Mouse (Mus musculus) midbrain, postnatal 0 days (tissue): ENCODE results near the gene Ahnak2. TPM values are rescaled to one million over a fixed set of nuclear protein-coding genes. Genes with fewer than 3 reads are reported as not detected.

ENCODE experiments used
- ATAC-seq: fragments of 200-750 bp; cut with Nextera tagmentation; 2 replicates; pipeline ENCODE4 v1.8.0; 2017; ENCODE audit warnings: moderate number of reproducible peaks, mild to moderate bottlenecking, moderate TSS enrichment, moderate library complexity; ENCODE audit not compliant: low FRiP score
- DNase-seq: peaks from one replicate; pipeline ENCODE4 v3.0.0-alpha.2; 2015; ENCODE audit warnings: low spot score
- H3K27ac ChIP-seq: fragments of 300-500 bp; sonication (generic); 2 replicates; pipeline ENCODE4 v1.5.1; 2014; ENCODE audit warnings: low read depth, mild to moderate bottlenecking, low read length, mixed read lengths
- H3K27me3 ChIP-seq: fragments of 300-500 bp; sonication (generic); 2 replicates; pipeline ENCODE4 v1.6.1; 2014; ENCODE audit warnings: low read length, control low read depth, mixed read lengths; ENCODE audit not compliant: insufficient read depth
- H3K36me3 ChIP-seq: fragments of 300-500 bp; sonication (generic); 2 replicates; pipeline ENCODE4 v1.6.1; 2014; ENCODE audit warnings: low read length, control low read depth, mixed read lengths; ENCODE audit not compliant: insufficient read depth
- H3K4me1 ChIP-seq: fragments of 300-500 bp; sonication (generic); 2 replicates; pipeline ENCODE4 v1.6.1; 2014; ENCODE audit warnings: mild to moderate bottlenecking, control low read depth, antibody characterized with exemption, low read length, mixed read lengths; ENCODE audit not compliant: insufficient read depth
- H3K4me2 ChIP-seq: fragments of 300-500 bp; sonication (generic); 2 replicates; pipeline ENCODE4 v1.6.1; 2014; ENCODE audit warnings: low read depth, mild to moderate bottlenecking, low read length, mixed read lengths; ENCODE audit not compliant: poor library complexity, severe bottlenecking
- H3K4me3 ChIP-seq: fragments of 300-500 bp; sonication (generic); 2 replicates; pipeline ENCODE4 v1.5.1; 2014; ENCODE audit warnings: low read depth, mild to moderate bottlenecking, low read length, moderate library complexity
- H3K9ac ChIP-seq: fragments of 300-500 bp; sonication (generic); replicated peaks from 2 replicates; pipeline ENCODE4 v1.6.1; 2014; ENCODE audit warnings: mild to moderate bottlenecking, low read length, moderate library complexity, mixed read lengths; ENCODE audit not compliant: poor library complexity, severe bottlenecking
- H3K9me3 ChIP-seq: fragments of 300-500 bp; sonication (generic); 2 replicates; pipeline ENCODE4 v1.6.1; 2016; ENCODE audit warnings: low read length, control low read depth
- CTCF ChIP-seq: IDR thresholded peaks from 2 replicates; pipeline ENCODE4 v1.5.1; 2016; ENCODE audit warnings: antibody characterized with exemption, mild to moderate bottlenecking
- WGBS: fragments of 180-500 bp; shearing (Covaris S2); extraction: QIAGEN DNeasy Blood & Tissue Kit; methylation state at CpG from one replicate; pipeline ENCODE4 v1.1.7; 2014; 5-methylcytosine and 5-hydroxymethylcytosine counted together
- polyA plus RNA-seq: library from polyadenylated mRNA; unstranded; fragments of >200 nt; fragmentation: Nextera tagmentation; extraction: Ambion mirVana; gene quantifications from 2 replicates; pipeline ENCODE4 v1.2.1, GENCODE M21; 2015
- total RNA-seq: library from RNA; depleted of rRNA; stranded (reverse); fragments of >200 nt; gene quantifications from 2 replicates; pipeline ENCODE4 v1.2.3, GENCODE M21; 2014

Ahnak2 gene
- total and polyA plus RNA-seq, 2 experiments from 2014 or later = 1.9 to 6.1 TPM

GRCm38 (mm10) chr12:112745716-112746115, 56.7 kb downstream of the Ahnak2 start:
- Histone ChIP-seq H3K9me3 (no peaks in the 10 kb centered on the region), H3K4me2 (no peak overlapping the region), H3K27me3 (no peaks in the 10 kb centered on the region), H3K4me3 (no peak overlapping the region), H3K9ac (no peak overlapping the region), H3K36me3 (peaks cover 32% of the 10 kb centered on the region), H3K27ac (no peak overlapping the region), H3K4me1 (0 out of 2 replicates have a peak, but pooled peaks cover 3% of the 10 kb centered on the region)
- TF ChIP-seq CTCF = no peak
- 92% methylated on average over 10 of the region's 10 CpGs for WGBS
- ATAC-seq (no peak), DNase-seq (no peak)

DNA sequence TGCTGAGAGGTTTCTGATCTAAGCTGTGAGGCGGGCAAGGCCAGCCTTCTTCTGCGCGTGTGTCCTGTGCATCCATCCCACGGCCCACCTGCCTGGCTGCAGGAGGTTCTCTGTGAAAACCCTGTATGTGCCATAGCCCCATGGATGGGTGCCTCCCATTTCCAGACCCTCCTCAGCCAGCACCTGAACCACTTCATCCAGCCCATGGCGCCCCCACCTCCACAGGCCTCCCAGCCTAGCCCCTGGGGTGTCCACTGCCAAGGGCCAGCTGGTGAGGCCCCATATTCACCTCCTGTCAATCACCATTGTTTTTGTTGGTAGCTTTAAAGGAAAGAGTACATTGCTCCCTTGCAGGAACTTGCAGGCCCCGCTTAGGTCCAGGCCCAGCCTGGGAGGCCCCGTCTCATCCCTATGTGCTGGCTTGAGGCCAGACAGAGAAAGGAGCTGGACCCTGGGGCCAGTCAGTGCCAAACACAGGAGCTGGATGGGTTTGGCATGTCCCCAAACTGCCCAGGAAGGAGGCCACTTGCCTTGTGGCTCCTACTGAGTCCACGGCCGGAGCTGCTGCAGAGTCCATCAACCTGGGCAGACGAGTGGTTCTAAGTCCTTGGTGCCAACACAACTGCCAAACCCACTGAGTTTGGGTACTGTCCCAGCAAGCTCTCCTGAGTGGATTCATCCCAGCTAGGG, 57.4 kb downstream of the Ahnak2 start:
- DNase-seq = no peak
- Histone ChIP-seq H3K27me3 (no peaks in the 10 kb centered on the region), H3K36me3 (peaks cover 39% of the 10 kb centered on the region), H3K4me1 (0 out of 2 replicates have a peak, but pooled peaks cover 3% of the 10 kb centered on the region), H3K4me2 (no peak overlapping the region), H3K4me3 (no peak overlapping the region), H3K9me3 (no peaks in the 10 kb centered on the region), H3K9ac (no peak overlapping the region), H3K27ac (no peak overlapping the region)
- TF ChIP-seq CTCF = no peak
- WGBS = 83% methylated on average over 10 of the region's 10 CpGs
- no peak for ATAC-seq

DNA sequence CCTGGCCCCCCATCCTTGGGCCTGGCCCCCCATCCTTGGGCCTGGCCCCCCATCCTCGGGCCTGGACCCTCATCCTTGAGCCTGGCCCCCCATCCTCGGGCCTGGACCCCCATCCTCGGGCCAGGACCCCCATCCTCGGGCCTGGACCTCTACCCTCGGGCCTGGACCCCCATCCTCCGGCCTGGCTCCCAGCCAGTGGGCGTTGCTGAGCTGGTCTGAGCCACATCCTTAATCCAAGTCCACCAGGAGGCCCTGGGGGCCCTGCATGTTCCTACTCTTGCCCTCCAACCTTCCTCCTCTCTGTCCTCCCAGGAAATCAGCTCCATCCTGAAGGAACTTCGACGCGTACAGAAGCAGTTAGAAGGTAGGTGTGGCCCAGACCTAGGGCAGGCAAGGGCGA, 58.2 kb downstream of the Ahnak2 start:
- Histone ChIP-seq H3K4me1 (0 out of 2 replicates have a peak, but pooled peaks cover 3% of the 10 kb centered on the region), H3K36me3 (peaks cover 46% of the 10 kb centered on the region), H3K27ac (no peak overlapping the region), H3K4me2 (no peak overlapping the region), H3K4me3 (no peak overlapping the region), H3K27me3 (no peaks in the 10 kb centered on the region), H3K9me3 (no peaks in the 10 kb centered on the region), H3K9ac (no peak overlapping the region)
- no peak for ATAC-seq
- 81% methylated on average over 7 of the region's 11 CpGs for WGBS
- TF ChIP-seq CTCF = no peak
- DNase-seq = no peak

GRCm38 (mm10) chr12:112743168-112743975, 59.1 kb downstream of the Ahnak2 start:
- H3K9ac ChIP-seq = no peak overlapping the region
- 53% methylated on average over 25 of the region's 25 CpGs for WGBS
- peak; percentile 91 for TF ChIP-seq CTCF
- no peak overlapping the region for H3K4me2 ChIP-seq
- ATAC-seq = peak; percentile 76
- H3K4me1 ChIP-seq = 0 out of 2 replicates have a peak, but pooled peaks cover 3% of the 10 kb centered on the region
- H3K27me3 ChIP-seq = no peaks in the 10 kb centered on the region
- no peaks in the 10 kb centered on the region for H3K9me3 ChIP-seq
- peak; percentile 86 for DNase-seq
- peak overlapping the region; percentile 59 for H3K27ac ChIP-seq
- H3K4me3 ChIP-seq = no peak overlapping the region
- peaks cover 53% of the 10 kb centered on the region for H3K36me3 ChIP-seq

DNA sequence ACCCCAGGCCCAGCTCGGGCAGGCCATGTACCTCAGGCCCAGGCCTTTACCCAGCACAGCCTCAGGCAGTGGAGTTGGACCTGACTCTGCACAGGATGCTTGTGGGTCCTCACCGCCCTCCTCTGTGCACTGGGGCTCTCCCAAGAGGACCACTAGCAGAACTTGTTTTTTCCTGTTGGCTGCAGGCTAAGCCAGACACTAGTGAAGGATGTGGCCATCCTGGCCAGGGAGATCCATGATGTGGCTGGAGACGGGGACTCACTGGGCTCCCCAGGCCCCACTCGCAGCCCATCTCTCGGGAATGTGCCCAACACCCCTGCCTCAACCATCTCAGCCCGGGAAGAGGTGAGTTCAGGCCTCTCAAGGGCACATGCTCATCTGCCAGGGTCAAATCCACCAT, 59.7 kb downstream of the Ahnak2 start:
- ATAC-seq (no peak), DNase-seq (no peak)
- no peak overlapping the region for H3K4me3 ChIP-seq
- H3K9me3 ChIP-seq = no peaks in the 10 kb centered on the region
- WGBS = 64% methylated on average over 6 of the region's 6 CpGs
- H3K27me3 ChIP-seq = no peaks in the 10 kb centered on the region
- TF ChIP-seq CTCF = no peak
- no peak overlapping the region for H3K9ac ChIP-seq
- 0 out of 2 replicates have a peak, but pooled peaks cover 3% of the 10 kb centered on the region for H3K4me1 ChIP-seq
- no peak overlapping the region for H3K4me2 ChIP-seq
- peak overlapping the region; percentile 59 for H3K27ac ChIP-seq
- H3K36me3 ChIP-seq = peaks cover 59% of the 10 kb centered on the region

GRCm38 (mm10) chr12:112739023-112739568, 63.4 kb downstream of the Ahnak2 start:
- WGBS = 93% methylated on average over 24 of the region's 24 CpGs
- ATAC-seq (no peak), DNase-seq (peak; percentile 54)
- Histone ChIP-seq H3K27ac (no peak overlapping the region), H3K27me3 (no peaks in the 10 kb centered on the region), H3K36me3 (peaks cover 74% of the 10 kb centered on the region), H3K4me1 (no peaks in the 10 kb centered on the region), H3K9me3 (no peaks in the 10 kb centered on the region), H3K4me3 (no peak overlapping the region), H3K9ac (no peak overlapping the region), H3K4me2 (no peak overlapping the region)
- TF ChIP-seq CTCF = no peak
